Mouse (Mus musculus) megakaryocyte, embryonic 14.5 days (primary cell): ENCODE measurements at regions not wholly inside any gene's neighbourhood (a gene's known extent, or its start where the extent isn't known, plus 50 kb on each side); places are given as distances from the start of the nearest gene placed in this dataset.

ENCODE experiments used
- FLI1 ChIP-seq: IDR thresholded peaks from 2 replicates; pipeline ENCODE4 v1.6.1; 2012; ENCODE audit warnings: low read length, inconsistent platforms, mixed read lengths
- GATA1 ChIP-seq: IDR thresholded peaks from 3 replicates; pipeline ENCODE4 v1.6.1; 2012; ENCODE audit warnings: mixed read lengths, low read length, inconsistent platforms, borderline replicate concordance

GRCm38 (mm10) chr4:124008725-124009124 is 90.9 kb upstream of the 4930535I16Rik start:
- TF ChIP-seq GATA1 (no peak), FLI1 (no peak)
